Mouse (Mus musculus) Patski (cell line): Measurements from ENCODE around the gene Dguok. TPM values are rescaled to one million over a fixed set of nuclear protein-coding genes. Genes with fewer than 3 reads are reported as not detected.

Experiments used
- ATAC-seq: fragments of 100-300 bp; one replicate; pipeline ENCODE4 v1.8.0; 2021
- CTCF ChIA-PET: fragments of 350-600 bp; sonication (Branson Sonifier 250); formaldehyde crosslinking; loops from one replicate; lab custom pipeline; 2022; ENCODE audit warnings: inconsistent platforms; lab: Charles Lee
- POLR2A ChIA-PET: fragments of 350-600 bp; sonication (Branson Sonifier 250); formaldehyde crosslinking; loops from one replicate; lab custom pipeline; 2022; ENCODE audit warnings: antibody characterized with exemption, inconsistent platforms; lab: Charles Lee
- DNase-seq: peaks from one replicate; pipeline ENCODE4 v3.0.0-alpha.2; 2011; ENCODE audit warnings: low read depth, low spot score
- H3K27me3 ChIP-seq: fragments of 371-371 bp; one replicate; pipeline ENCODE4 v1.5.1; 2021
- CTCF ChIP-seq: fragments of 100-300 bp; IDR thresholded peaks from one replicate; pipeline ENCODE4 v1.5.1; 2021
- in situ Hi-C: fragments of 300-500 bp; cut with MboI; formaldehyde crosslinking; loops from 3 replicates; pipeline ENCODE4 v1.11.1; 2018; ENCODE audit warnings: low pct_unique_long_range_greater_than_20kb, mixed read lengths
- polyA plus RNA-seq: library from polyadenylated mRNA; unstranded; gene quantifications from one replicate; pipeline ENCODE4 v1.2.3, GENCODE M21; 2021

The Dguok gene
- polyA plus RNA-seq, 1 experiment from 2014 or later = 42.2 TPM

- in situ Hi-C loops = no loop called here
These were observed 47.6 kb downstream of the Dguok start, which contains the start of gene Tet3 for GRCm38 (mm10) chr6:83459034-83459644. Tet3 (minus strand) TSS chr6:83459084.

GRCm38 (mm10) chr6:83456984-83457810, 49.6 kb downstream of the Dguok start:
- CTCF ChIA-PET = interaction anchor here (0.8 to 1.5 kb wide), 2 partner anchors 10 to 40 kb away, joined by 3 to 5 read pairs; no protein-coding TSS in a partner anchor
- in situ Hi-C loops = no loop called here
- ATAC-seq = no peak
- no peak for TF ChIP-seq CTCF
- POLR2A ChIA-PET = no interaction called here
- no peaks in the 10 kb centered on the region for H3K27me3 ChIP-seq
- DNase-seq = no peak

More at GRCm38 (mm10) chr6:83459034-83459644, 47.6 kb downstream of the Dguok start, which contains the start of gene Tet3:
- no peak for TF ChIP-seq CTCF
- no peaks in the 10 kb centered on the region for H3K27me3 ChIP-seq
- DNase-seq = no peak
- ChIA-PET CTCF (no interaction called here), POLR2A (interaction anchor here (0.8 kb wide), 1 partner anchor 8 kb away, joined by 4 read pairs; no protein-coding TSS in a partner anchor)
- ATAC-seq = no peak

GRCm38 (mm10) chr6:83456131-83456983, 50.4 kb downstream of the Dguok start:
- in situ Hi-C loops = no loop called here
- ATAC-seq (peak; percentile 60), DNase-seq (no peak)
- no peaks in the 10 kb centered on the region for H3K27me3 ChIP-seq
- POLR2A ChIA-PET = interaction anchor here (0.7 kb wide), 1 partner anchor 17 kb away, joined by 4 read pairs; no protein-coding TSS in a partner anchor
- TF ChIP-seq CTCF = no peak
- CTCF ChIA-PET = interaction anchor here (1.0 kb wide), 1 partner anchor 46 kb away, joined by 3 read pairs; no protein-coding TSS in a partner anchor

GRCm38 (mm10) chr6:83455328-83456130, 51.2 kb downstream of the Dguok start:
- in situ Hi-C loops = no loop called here
- DNase-seq (no peak), ATAC-seq (peak; percentile 19)
- ChIA-PET CTCF (interaction anchor here (1.0 kb wide), 1 partner anchor 47 kb away, joined by 3 read pairs; no protein-coding TSS in a partner anchor), POLR2A (interaction anchor here (0.7 kb wide), 1 partner anchor 16 kb away, joined by 4 read pairs; no protein-coding TSS in a partner anchor)
- no peak for TF ChIP-seq CTCF
- no peaks in the 10 kb centered on the region for H3K27me3 ChIP-seq

- ATAC-seq = no peak
- ChIA-PET POLR2A (no interaction called here), CTCF (no interaction called here)
- no peaks in the 10 kb centered on the region for H3K27me3 ChIP-seq
- no peak for TF ChIP-seq CTCF
- DNase-seq = no peak
- in situ Hi-C loops = no loop called here
These were observed 53.1 kb downstream of the Dguok start for GRCm38 (mm10) chr6:83453706-83454105.

GRCm38 (mm10) chr6:83450451-83451303, 56.1 kb downstream of the Dguok start:
- H3K27me3 ChIP-seq = no peaks in the 10 kb centered on the region
- no peak for TF ChIP-seq CTCF
- ATAC-seq (no peak), DNase-seq (no peak)
- ChIA-PET CTCF (interaction anchor here (1.4 kb wide), 1 partner anchor 23 kb away, joined by 3 read pairs; no protein-coding TSS in a partner anchor), POLR2A (interaction anchor here (0.8 kb wide), 1 partner anchor 9 kb away, joined by 4 read pairs; no protein-coding TSS in a partner anchor)
- in situ Hi-C loops = no loop called here

- no peaks in the 10 kb centered on the region for H3K27me3 ChIP-seq
- no peak for ATAC-seq
- DNase-seq = no peak
- ChIA-PET CTCF (no interaction called here), POLR2A (no interaction called here)
- in situ Hi-C loops = no loop called here
- TF ChIP-seq CTCF = no peak
These were observed 57.3 kb downstream of the Dguok start for GRCm38 (mm10) chr6:83449440-83449839.

- DNase-seq (no peak), ATAC-seq (no peak)
- CTCF ChIA-PET = no interaction called here
- in situ Hi-C loops = no loop called here
- H3K27me3 ChIP-seq = no peaks in the 10 kb centered on the region
- no peak for TF ChIP-seq CTCF
- POLR2A ChIA-PET = no interaction called here
These were observed 57.9 kb downstream of the Dguok start for GRCm38 (mm10) chr6:83448911-83449310.

- ChIA-PET CTCF (no interaction called here), POLR2A (no interaction called here)
- in situ Hi-C loops = no loop called here
- no peak for DNase-seq
- no peak for TF ChIP-seq CTCF
- H3K27me3 ChIP-seq = no peaks in the 10 kb centered on the region
- no peak for ATAC-seq
These were observed 59.7 kb downstream of the Dguok start for GRCm38 (mm10) chr6:83447031-83447430.
